Mouse (Mus musculus) forebrain, embryonic 14.5 days (tissue): ENCODE results near the gene Btbd9. TPM values are rescaled to one million over a fixed set of nuclear protein-coding genes. Genes with fewer than 3 reads are reported as not detected.
A peak's percentile ranks its signal among the peaks of the same experiment; 100 is the strongest.

Experiments used
- ATAC-seq: fragments of 200-750 bp; cut with Nextera tagmentation; 2 replicates; pipeline ENCODE4 v1.8.0; 2017; ENCODE audit warnings: mild to moderate bottlenecking, moderate library complexity
- DNase-seq: peaks from one replicate; pipeline ENCODE4 v3.0.0-alpha.2; 2015; ENCODE audit warnings: low spot score
- H3K27ac ChIP-seq: fragments of 300-500 bp; sonication (generic); 2 replicates; pipeline ENCODE4 v1.5.1; 2014; ENCODE audit warnings: low read depth, mild to moderate bottlenecking, control low read depth, low read length, moderate library complexity
- H3K27me3 ChIP-seq: fragments of 300-500 bp; sonication (generic); replicated peaks from 2 replicates; pipeline ENCODE4 v1.6.1; 2014; ENCODE audit warnings: low read length, control low read depth, mixed read lengths; ENCODE audit not compliant: control insufficient read depth, insufficient read depth
- H3K36me3 ChIP-seq: fragments of 300-500 bp; sonication (generic); 2 replicates; pipeline ENCODE4 v1.6.1; 2014; ENCODE audit warnings: low read length, control low read depth; ENCODE audit not compliant: control insufficient read depth, insufficient read depth
- H3K4me1 ChIP-seq: fragments of 300-500 bp; sonication (generic); 2 replicates; pipeline ENCODE4 v1.6.1; 2014; ENCODE audit warnings: antibody characterized with exemption, low read length, control low read depth; ENCODE audit not compliant: control insufficient read depth, insufficient read depth
- H3K4me2 ChIP-seq: fragments of 300-500 bp; sonication (generic); 2 replicates; pipeline ENCODE4 v1.6.1; 2014; ENCODE audit warnings: mild to moderate bottlenecking, control low read depth, low read length
- H3K4me3 ChIP-seq: fragments of 300-500 bp; sonication (generic); 2 replicates; pipeline ENCODE4 v1.5.1; 2014; ENCODE audit warnings: low read depth, low read length, control low read depth
- H3K9ac ChIP-seq: fragments of 300-500 bp; sonication (generic); 2 replicates; pipeline ENCODE4 v1.6.1; 2014; ENCODE audit warnings: mild to moderate bottlenecking, low read length, control low read depth, moderate library complexity
- H3K9me3 ChIP-seq: fragments of 300-500 bp; sonication (generic); replicated peaks from 2 replicates; pipeline ENCODE4 v1.6.1; 2016; ENCODE audit warnings: low read length, control low read depth, mixed read lengths; ENCODE audit not compliant: control insufficient read depth
- WGBS: fragments of 180-500 bp; shearing (Covaris S2); extraction: QIAGEN DNeasy Blood & Tissue Kit; methylation state at CpG from one replicate; pipeline ENCODE4 v1.1.7; 2014; 5-methylcytosine and 5-hydroxymethylcytosine counted together
- polyA plus RNA-seq: library from polyadenylated mRNA; unstranded; fragments of >200 nt; fragmentation: Nextera tagmentation; extraction: Ambion mirVana; gene quantifications from 2 replicates; pipeline ENCODE4 v1.2.1, GENCODE M21; 2014

Btbd9 gene
- polyA plus RNA-seq, 1 experiment from 2014 or later, result 73.7 TPM

- Histone ChIP-seq H3K4me3 (no peak overlapping the region), H3K36me3 (no peaks in the 10 kb centered on the region), H3K9me3 (no peaks in the 10 kb centered on the region), H3K4me1 (no peaks in the 10 kb centered on the region), H3K27ac (no peak overlapping the region), H3K4me2 (no peak overlapping the region), H3K27me3 (no peaks in the 10 kb centered on the region), H3K9ac (no peak overlapping the region)
- DNase-seq, result no peak
- no peak for ATAC-seq
- WGBS, result 92% methylated on average over 3 of the region's 3 CpGs
Observed at GRCm38 (mm10) chr17:30556512-30556911, 19.8 kb downstream of the Btbd9 start.

DNA sequence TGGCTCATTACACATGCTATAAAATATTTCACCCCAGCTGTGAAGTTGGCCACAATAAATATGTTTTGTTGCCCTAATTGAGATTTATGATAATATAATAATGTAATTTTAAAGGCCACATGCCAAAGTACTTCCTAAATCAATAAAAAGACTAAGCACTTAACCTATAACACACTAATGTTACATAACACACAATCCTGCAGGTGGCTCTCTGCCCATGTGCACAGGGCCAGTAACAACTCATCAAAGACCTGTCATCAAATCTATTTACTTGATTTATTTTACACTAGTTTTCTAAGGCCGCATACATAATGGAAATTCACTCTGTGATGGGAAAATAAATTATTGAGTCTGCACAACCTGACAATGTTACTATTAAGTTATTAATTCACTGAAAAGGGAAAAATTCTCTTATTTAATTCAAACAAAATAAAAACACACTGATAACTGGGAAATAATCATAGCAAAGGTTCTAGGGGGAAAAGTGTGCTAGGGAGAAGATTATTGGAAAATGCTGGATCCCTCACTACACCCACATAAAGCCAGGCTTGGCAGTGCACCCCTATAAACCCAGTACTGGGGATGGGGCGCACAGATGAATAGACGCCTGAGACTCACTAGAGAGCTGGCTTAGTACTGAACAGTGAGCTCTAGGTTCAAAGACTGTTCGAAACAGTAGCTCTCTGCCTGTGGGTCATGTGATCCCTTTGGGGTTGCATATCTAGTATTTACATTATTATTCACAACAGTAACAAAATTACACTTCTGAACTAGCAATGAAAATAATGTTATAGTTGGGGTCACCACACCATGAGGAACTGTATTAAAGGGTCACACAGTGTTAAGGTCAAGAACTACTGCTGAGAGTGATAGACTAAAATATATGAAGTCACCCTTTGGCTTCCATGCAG, 23.0 kb downstream of the Btbd9 start:
- no peaks in the 10 kb centered on the region for H3K9me3 ChIP-seq
- H3K36me3 ChIP-seq, result no peaks in the 10 kb centered on the region
- no peak overlapping the region for H3K9ac ChIP-seq
- no peaks in the 10 kb centered on the region for H3K4me1 ChIP-seq
- 92% methylated on average over 4 of the region's 4 CpGs for WGBS
- H3K4me2 ChIP-seq, result no peak overlapping the region
- DNase-seq (no peak), ATAC-seq (no peak)
- no peak overlapping the region for H3K4me3 ChIP-seq
- H3K27me3 ChIP-seq, result no peaks in the 10 kb centered on the region
- H3K27ac ChIP-seq, result no peak overlapping the region

DNA sequence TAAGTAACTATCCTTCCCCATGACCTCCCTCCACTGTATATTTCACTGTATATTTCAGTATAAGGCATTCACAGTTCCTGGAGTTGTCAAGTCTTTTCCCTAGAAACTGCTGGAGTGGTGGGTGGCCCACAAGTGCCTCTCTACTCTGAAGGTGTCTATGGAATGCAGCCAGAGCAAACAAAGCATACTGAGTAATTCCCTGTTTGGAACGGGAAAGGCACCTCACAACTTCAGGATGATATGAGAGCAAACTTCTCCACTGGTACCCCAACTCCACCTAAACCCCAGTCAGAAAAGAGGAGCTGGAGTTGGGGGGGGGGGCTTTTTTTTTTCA, 25.5 kb downstream of the Btbd9 start:
- Histone ChIP-seq H3K4me1 (no peaks in the 10 kb centered on the region), H3K9ac (no peak overlapping the region), H3K4me3 (no peak overlapping the region), H3K9me3 (no peaks in the 10 kb centered on the region), H3K36me3 (no peaks in the 10 kb centered on the region), H3K4me2 (no peak overlapping the region), H3K27ac (no peak overlapping the region), H3K27me3 (no peaks in the 10 kb centered on the region)
- DNase-seq, result no peak
- WGBS, result 25% methylated on average over 1 of the region's 1 CpGs
- no peak for ATAC-seq

GRCm38 (mm10) chr17:30549899-30550773, 26.2 kb downstream of the Btbd9 start:
- no peak for DNase-seq
- no peak for ATAC-seq
- 54% methylated on average over 9 of the region's 9 CpGs for WGBS
- Histone ChIP-seq H3K4me2 (no peak overlapping the region), H3K9me3 (no peaks in the 10 kb centered on the region), H3K27ac (no peak overlapping the region), H3K9ac (no peak overlapping the region), H3K4me1 (no peaks in the 10 kb centered on the region), H3K27me3 (no peaks in the 10 kb centered on the region), H3K4me3 (no peak overlapping the region), H3K36me3 (no peaks in the 10 kb centered on the region)

DNA sequence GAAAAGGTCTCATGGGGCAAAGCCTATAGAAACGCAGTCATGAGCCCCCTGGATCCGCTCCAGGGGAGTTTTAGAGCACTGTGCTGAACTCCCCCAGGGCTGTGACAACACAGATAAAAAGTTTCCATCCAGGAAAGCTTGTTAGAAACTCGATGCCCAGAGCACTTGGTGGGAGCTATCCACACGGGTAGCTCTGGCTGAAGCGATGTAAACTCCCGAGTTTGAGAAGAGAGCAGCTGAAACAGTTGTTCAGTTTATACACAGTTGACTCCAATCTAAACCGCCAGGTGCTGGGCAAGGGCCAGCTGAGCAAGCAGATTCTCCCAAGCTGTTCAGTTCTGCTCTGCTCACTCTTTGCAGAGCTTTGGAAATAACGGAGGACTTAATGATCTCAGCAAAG, 37.2 kb downstream of the Btbd9 start:
- no peak for ATAC-seq
- Histone ChIP-seq H3K4me3 (no peak overlapping the region), H3K4me1 (no peaks in the 10 kb centered on the region), H3K27me3 (no peaks in the 10 kb centered on the region), H3K9me3 (no peaks in the 10 kb centered on the region), H3K36me3 (no peaks in the 10 kb centered on the region), H3K4me2 (no peak overlapping the region), H3K27ac (no peak overlapping the region), H3K9ac (no peak overlapping the region)
- peak; percentile 36 for DNase-seq
- WGBS, result 55% methylated on average over 8 of the region's 8 CpGs

GRCm38 (mm10) chr17:30536651-30537050, 39.6 kb downstream of the Btbd9 start:
- no peak overlapping the region for H3K27ac ChIP-seq
- 65% methylated on average over 5 of the region's 5 CpGs for WGBS
- no peak for ATAC-seq
- no peak for DNase-seq
- no peaks in the 10 kb centered on the region for H3K36me3 ChIP-seq
- no peaks in the 10 kb centered on the region for H3K4me1 ChIP-seq
- H3K27me3 ChIP-seq, result no peaks in the 10 kb centered on the region
- no peak overlapping the region for H3K9ac ChIP-seq
- H3K4me3 ChIP-seq, result no peak overlapping the region
- H3K4me2 ChIP-seq, result no peak overlapping the region
- H3K9me3 ChIP-seq, result no peaks in the 10 kb centered on the region

- Histone ChIP-seq H3K4me1 (no peaks in the 10 kb centered on the region; the same call in 1 of the 2 replicates), H3K27me3 (no peaks in the 10 kb centered on the region), H3K9me3 (no peaks in the 10 kb centered on the region), H3K27ac (no peak overlapping the region), H3K9ac (no peak overlapping the region), H3K4me2 (no peak overlapping the region), H3K4me3 (no peak overlapping the region), H3K36me3 (no peaks in the 10 kb centered on the region)
- ATAC-seq (no peak), DNase-seq (no peak)
- 89% methylated on average over 2 of the region's 2 CpGs for WGBS
Observed at GRCm38 (mm10) chr17:30533098-30533497, 43.2 kb downstream of the Btbd9 start.

DNA sequence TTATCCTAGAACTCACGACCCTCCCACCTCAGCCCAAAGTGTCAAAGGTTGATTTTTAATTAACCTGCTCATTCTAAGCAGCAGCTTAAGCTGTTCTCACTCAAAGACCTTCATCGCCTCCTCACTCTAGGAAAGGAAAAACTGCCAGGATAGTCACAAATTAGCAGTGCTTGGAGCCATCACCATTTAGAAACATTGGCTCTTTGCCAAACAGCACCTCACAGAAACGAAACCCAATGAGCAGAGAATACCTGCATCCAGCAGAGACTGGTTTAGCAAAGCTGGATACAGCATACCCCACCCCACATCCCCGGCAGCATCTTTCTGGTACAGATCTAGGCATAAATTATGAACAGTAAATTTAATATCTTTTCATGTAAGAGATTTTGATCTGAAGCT, 45.7 kb downstream of the Btbd9 start:
- Histone ChIP-seq H3K4me2 (no peak overlapping the region), H3K4me1 (no peaks in the 10 kb centered on the region; the same call in 1 of the 2 replicates), H3K36me3 (peaks cover 8% of the 10 kb centered on the region; the same call in 1 of the 2 replicates), H3K27me3 (no peaks in the 10 kb centered on the region), H3K4me3 (no peak overlapping the region), H3K9ac (no peak overlapping the region), H3K27ac (no peak overlapping the region), H3K9me3 (no peaks in the 10 kb centered on the region)
- ATAC-seq (no peak), DNase-seq (peak; percentile 46)
- WGBS, result 39% methylated on average over 4 of the region's 4 CpGs
